Mouse (Mus musculus): ENCODE data around the gene Pycr2. TPM values are rescaled to one million over a fixed set of nuclear protein-coding genes. Genes with fewer than 3 reads are reported as not detected.

Gene Pycr2
- polyA plus RNA-seq (2017; shearing (Covaris generic)) = 97.6 TPM

DNA sequence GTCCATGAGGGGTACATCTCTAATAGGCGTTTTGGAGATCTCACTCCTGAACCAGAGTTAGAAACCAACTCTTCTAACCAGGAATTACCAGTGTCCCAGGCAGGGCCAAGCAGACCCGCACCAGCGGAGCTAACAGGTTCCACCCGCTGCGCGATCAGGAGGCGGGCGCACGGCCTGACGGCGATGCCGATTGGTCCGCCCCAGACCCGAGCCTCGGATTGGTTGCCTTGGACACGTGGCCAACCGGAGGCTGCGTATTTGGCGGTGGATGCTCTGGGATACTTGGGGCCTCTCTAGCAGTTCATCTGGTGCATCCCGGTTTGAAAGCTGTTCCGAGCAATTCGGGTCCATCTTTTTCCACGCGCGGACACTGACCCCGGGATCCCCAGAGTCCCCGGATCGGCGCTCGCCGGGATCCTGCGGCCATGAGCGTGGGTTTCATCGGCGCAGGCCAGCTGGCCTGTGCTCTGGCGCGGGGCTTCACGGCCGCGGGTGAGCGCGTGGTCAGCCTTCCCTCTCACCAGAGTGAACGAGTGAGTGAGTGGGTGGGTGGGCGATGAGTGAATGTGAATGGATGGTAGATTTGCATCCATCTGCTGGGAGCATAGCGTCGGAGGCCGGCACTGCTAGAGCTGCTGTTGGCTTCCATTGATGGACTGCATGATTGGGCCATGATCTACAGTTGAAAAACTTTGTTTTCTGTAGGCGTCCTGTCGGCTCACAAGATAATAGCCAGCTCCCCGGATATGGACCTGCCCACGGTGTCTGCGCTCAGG lies at the start of gene Pycr2:
Gene Pycr2, plus strand, starts transcription at position 255 of the 776 bp plus-strand sequence.

DNA sequence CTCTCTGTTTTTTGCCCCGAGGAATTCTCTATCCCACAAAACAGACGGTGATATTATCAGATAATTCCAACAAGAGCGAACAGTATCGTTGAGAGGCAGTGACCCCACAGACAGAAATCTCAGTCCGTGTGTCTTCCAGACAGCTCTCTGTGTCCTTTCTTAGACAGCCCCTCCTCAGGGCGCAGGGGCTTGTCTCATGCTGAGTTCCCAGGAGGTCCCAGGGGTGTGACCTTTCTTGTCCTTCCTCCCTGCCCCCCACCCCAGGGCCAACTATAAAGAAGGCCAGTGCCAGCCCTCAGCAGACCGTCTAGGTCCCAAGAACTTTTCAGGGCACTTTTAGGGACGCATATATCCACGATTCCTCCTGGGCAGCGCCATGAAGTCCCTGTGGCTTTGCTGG lies 11.3 kb upstream of the Pycr2 start, which contains the start of gene Lefty2:
Gene Lefty2, plus strand, starts transcription at position 301 of the 400 bp plus-strand sequence.

DNA sequence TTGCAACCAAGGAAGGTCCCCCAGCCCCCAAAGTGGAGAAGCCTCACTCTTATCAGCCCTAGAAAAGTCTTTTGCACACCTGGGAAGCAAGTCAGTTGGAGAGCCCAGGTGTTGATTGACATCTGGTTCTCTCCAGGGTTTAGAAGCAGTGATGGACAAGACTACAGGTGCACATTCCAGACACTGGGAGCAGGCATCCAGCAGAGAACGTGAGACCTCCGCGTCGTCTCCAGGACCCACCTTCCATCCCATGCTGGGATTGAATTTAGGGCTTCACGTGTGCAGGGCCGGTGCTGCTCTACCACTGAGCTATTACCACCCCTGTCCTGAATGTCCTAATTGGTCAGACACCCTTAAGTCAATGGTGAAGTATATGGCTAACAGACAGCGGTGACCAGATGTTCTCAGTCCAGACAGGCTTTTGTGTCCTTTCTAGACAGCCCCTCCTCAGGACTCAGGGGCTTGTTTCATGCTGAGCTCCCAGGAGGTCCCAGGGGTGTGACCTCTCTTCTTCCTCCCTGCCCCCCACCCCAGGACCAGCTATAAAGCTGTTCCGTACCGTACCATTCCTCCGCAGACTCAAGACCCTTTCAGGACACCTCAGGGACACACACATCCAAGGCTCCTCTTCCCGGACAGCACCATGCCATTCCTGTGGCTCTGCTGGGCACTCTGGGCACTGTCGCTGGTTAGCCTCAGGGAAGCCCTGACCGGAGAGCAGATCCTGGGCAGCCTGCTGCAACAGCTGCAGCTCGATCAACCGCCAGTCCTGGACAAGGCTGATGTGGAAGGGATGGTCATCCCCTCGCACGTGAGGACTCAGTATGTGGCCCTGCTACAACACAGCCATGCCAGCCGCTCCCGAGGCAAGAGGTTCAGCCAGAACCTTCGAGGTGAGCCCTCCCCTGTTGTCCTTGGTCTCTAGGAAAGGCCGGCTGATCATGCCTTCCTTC lies 30.6 kb downstream of the Pycr2 start, which contains the start of gene Lefty1:
Gene Lefty1, plus strand, starts transcription at position 556 of the 953 bp plus-strand sequence.

DNA sequence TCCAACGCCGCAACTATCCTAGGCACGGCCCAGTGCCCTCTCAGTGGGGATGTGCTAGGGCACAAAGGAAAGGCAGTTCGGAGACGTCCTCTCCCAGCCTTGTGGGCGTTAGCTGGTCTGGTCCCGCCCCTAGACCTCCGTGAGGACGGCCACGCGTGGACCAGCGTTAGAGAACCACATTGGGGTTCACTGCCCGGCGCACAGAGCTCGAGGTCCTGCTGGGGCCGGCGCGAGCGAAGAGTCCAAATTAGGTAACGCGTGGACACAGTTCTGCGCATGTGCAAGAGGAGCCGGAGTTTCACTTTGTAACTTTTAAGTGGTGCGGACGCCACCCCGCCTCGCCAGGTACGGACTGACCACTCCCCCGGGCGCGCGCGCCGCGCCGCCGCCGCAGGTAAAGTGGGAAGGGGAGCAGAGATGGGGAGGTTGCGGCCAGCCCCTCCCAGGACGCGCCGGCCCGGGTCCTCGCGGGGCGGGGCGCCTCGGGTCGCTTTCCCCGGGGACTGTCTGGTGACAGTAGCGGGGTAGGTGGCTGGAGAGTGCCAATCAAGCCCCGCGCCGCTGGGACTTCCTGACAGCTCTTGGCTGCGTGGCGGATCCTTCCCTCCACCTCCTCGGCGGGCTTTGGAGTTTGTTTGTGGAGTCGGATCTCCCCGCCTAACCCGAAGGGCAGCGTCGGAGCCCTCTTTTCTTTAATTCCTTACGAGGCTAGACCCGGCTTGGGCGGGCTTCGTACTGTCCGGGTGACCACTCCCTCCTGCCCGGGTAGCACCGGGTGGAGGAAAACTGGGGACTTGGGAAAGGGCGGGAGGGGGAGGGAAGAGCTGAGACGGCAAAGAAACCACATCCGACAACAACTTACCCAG lies 38.3 kb downstream of the Pycr2 start, which contains the start of gene Tmem63a:
Gene Tmem63a, plus strand, starts transcription at position 179 of the 866 bp plus-strand sequence.

Other genes with a start within 250 kb of the Pycr2 start
- gene Mixl1, start 207.3 kb upstream of the Pycr2 start, polyA plus RNA-seq (2017; shearing (Covaris generic)) = not detected
- gene Acbd3, start 178.2 kb upstream of the Pycr2 start, polyA plus RNA-seq (2017; shearing (Covaris generic)) = 11.4 TPM
- 1,322 TPM for gene H3f3a, start 90.3 kb upstream of the Pycr2 start, polyA plus RNA-seq (2017; shearing (Covaris generic))
- gene Sde2, start 53.2 kb upstream of the Pycr2 start, polyA plus RNA-seq (2017; shearing (Covaris generic)) = 53.1 TPM
- gene Lefty2, start 11.2 kb upstream of the Pycr2 start, polyA plus RNA-seq (2017; shearing (Covaris generic)) = not detected
- gene Lefty1, start 30.7 kb downstream of the Pycr2 start, polyA plus RNA-seq (2017; shearing (Covaris generic)) = 0.45 TPM
- 49.0 TPM for gene Tmem63a, start 38.1 kb downstream of the Pycr2 start, polyA plus RNA-seq (2017; shearing (Covaris generic))
- gene Ephx1, start 116.6 kb downstream of the Pycr2 start, polyA plus RNA-seq (2017; shearing (Covaris generic)) = 358 TPM
- not detected for gene 9130409I23Rik, start 146.9 kb downstream of the Pycr2 start, polyA plus RNA-seq (2017; shearing (Covaris generic))
- gene Nvl, start 239.9 kb downstream of the Pycr2 start, polyA plus RNA-seq (2017; shearing (Covaris generic)) = 28.4 TPM
- gene Cnih4, start 240.4 kb downstream of the Pycr2 start, polyA plus RNA-seq (2017; shearing (Covaris generic)) = 89.2 TPM